Mouse (Mus musculus) bone marrow, adult 2 months (tissue): ENCODE results near the gene Fgfr2.

Experiments
- CTCF ChIP-seq: fragments of 200-500 bp; IDR thresholded peaks from 2 replicates; pipeline ENCODE4 v1.5.1; 2011; ENCODE audit warnings: low read length, control low read depth; ENCODE audit not compliant: control insufficient read depth, insufficient read depth
- POLR2A ChIP-seq: fragments of 200-500 bp; IDR thresholded peaks from 2 replicates; pipeline ENCODE4 v1.6.1; 2011; ENCODE audit warnings: low read depth, mild to moderate bottlenecking, control low read depth, low read length, borderline replicate concordance; ENCODE audit not compliant: control insufficient read depth

- TF ChIP-seq POLR2A: no peak
- TF ChIP-seq CTCF: no peak
These were observed 2060.6 kb downstream of the Fgfr2 start for GRCm38 (mm10) chr7:131062541-131062940.
